Mouse (Mus musculus) Muller cell, postnatal 12 days (primary cell): ENCODE results near the gene Tas2r144.

Experiments used
- DNase-seq: peaks from one replicate; pipeline ENCODE4 v3.0.0-alpha.2; 2015; ENCODE audit errors: inconsistent ontology term

Tas2r144 gene

GRCm38 (mm10) chr6:42215028-42215427 lies at the start of gene Tas2r144:
Gene Tas2r144 (plus strand): TSS chr6:42215328.
- DNase-seq: no peak

GRCm38 (mm10) chr6:42182462-42182861 lies 32.7 kb upstream of the Tas2r144 start:
- no peak for DNase-seq

GRCm38 (mm10) chr6:42186230-42186629 lies 28.9 kb upstream of the Tas2r144 start:
- no peak for DNase-seq

- peak; percentile 12 for DNase-seq
Measured at GRCm38 (mm10) chr6:42197710-42198109, 17.4 kb upstream of the Tas2r144 start.

GRCm38 (mm10) chr6:42199498-42199897 lies 15.6 kb upstream of the Tas2r144 start:
- DNase-seq: no peak

- DNase-seq: peak; percentile 43
Measured at GRCm38 (mm10) chr6:42222286-42222685, 7.2 kb downstream of the Tas2r144 start.

GRCm38 (mm10) chr6:42225046-42225445 lies 9.9 kb downstream of the Tas2r144 start:
- no peak for DNase-seq

- DNase-seq: peak; percentile 46
Measured at GRCm38 (mm10) chr6:42227240-42228101, 12.3 kb downstream of the Tas2r144 start.

- DNase-seq: no peak
Measured at GRCm38 (mm10) chr6:42229610-42230009, 14.5 kb downstream of the Tas2r144 start.

GRCm38 (mm10) chr6:42231191-42231590 lies 16.1 kb downstream of the Tas2r144 start:
- no peak for DNase-seq

- no peak for DNase-seq
Measured at GRCm38 (mm10) chr6:42237276-42237805, 22.2 kb downstream of the Tas2r144 start.

- no peak for DNase-seq
Measured at GRCm38 (mm10) chr6:42241311-42242045, 26.4 kb downstream of the Tas2r144 start.

- peak; percentile 93 for DNase-seq
Measured at GRCm38 (mm10) chr6:42245711-42246353, 30.7 kb downstream of the Tas2r144 start, which contains the start of gene Gstk1. Gene Gstk1 (plus strand): TSS chr6:42245935.

- DNase-seq: no peak
Measured at GRCm38 (mm10) chr6:42247173-42247572, 32.0 kb downstream of the Tas2r144 start.

GRCm38 (mm10) chr6:42247981-42248380 lies 32.9 kb downstream of the Tas2r144 start:
- DNase-seq: no peak

- DNase-seq: no peak
Measured at GRCm38 (mm10) chr6:42251791-42252190, 36.7 kb downstream of the Tas2r144 start.

- DNase-seq: no peak
Measured at GRCm38 (mm10) chr6:42253103-42253502, 38.0 kb downstream of the Tas2r144 start.

GRCm38 (mm10) chr6:42257303-42257863 lies 42.3 kb downstream of the Tas2r144 start:
- peak; percentile 29 for DNase-seq

- no peak for DNase-seq
Measured at GRCm38 (mm10) chr6:42260430-42260829, 45.3 kb downstream of the Tas2r144 start.

GRCm38 (mm10) chr6:42261524-42262170 lies 46.5 kb downstream of the Tas2r144 start, which contains the start of gene Tmem139:
Gene Tmem139 (plus strand): TSS chr6:42261970.
- no peak for DNase-seq
